21 mouse cellular contexts compared by ENCODE assay signal in the genomic region with DNA sequence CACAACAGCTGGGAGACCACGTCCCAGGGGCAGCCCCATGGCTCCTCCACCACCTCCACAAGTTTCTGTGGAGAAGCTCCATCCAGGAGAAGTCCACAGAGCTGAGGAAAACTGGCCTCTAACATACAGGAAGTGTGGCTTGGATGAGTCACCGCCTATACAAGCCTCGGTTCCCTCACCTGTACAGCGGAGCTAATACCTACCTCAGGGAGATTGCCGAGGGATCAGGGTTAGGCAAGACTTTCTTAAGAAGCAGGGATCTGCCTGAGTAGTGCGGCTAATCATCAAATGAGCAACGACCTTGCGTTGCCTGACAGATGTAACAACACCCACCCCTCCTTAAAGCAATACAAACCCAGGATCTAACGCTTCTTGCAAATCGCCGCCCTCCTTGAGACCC. TPM values are rescaled to one million over a fixed set of nuclear protein-coding genes. Genes with fewer than 3 reads are reported as not detected.
A peak's percentile ranks its signal among the peaks of the same experiment; 100 is the strongest.
DNase-seq lines count a peak whose midpoint lies in the region; ATAC-seq and TF ChIP-seq lines count a peak whose summit lies in the region.
"Had no signal": no experiment of that assay in that cellular context is flagged by ENCODE, and none has a peak within 500 bp of the region (broad histone marks: within the 10 kb centered on the region; RNA-seq: fewer than 3 reads in every experiment).

No protein-coding gene starts in this region.

- H3K27me3 ChIP-seq in liver, adult 2 months (ENCODE audit: control insufficient read depth, insufficient read depth, low read length): no peaks in the 10 kb centered on the region
- H3K27me3 ChIP-seq in intestine, postnatal 0 days (replicated peaks; ENCODE audit: control insufficient read depth, insufficient read depth, low read length): no peaks in the 10 kb centered on the region
- H3K27me3 ChIP-seq: embryonic facial prominence, embryonic 13.5 days; forebrain, embryonic 13.5 days; hindbrain, embryonic 12.5 days had no signal

- peaks cover 7% of the 10 kb centered on the region; the same call in 1 of the 2 replicates for H3K36me3 ChIP-seq in liver, adult 2 months (ENCODE audit: control insufficient read depth, insufficient read depth, low read length)
- H3K36me3 ChIP-seq in intestine, postnatal 0 days (ENCODE audit: control insufficient read depth, insufficient read depth): peaks cover 16% of the 10 kb centered on the region; the same call in 1 of the 2 replicates
- H3K36me3 ChIP-seq: embryonic facial prominence, embryonic 13.5 days; heart, embryonic 13.5 days; hindbrain, embryonic 12.5 days had no signal

- peak overlapping the region; percentile 97 for H3K4me2 ChIP-seq in intestine, postnatal 0 days (replicated peaks; ENCODE audit: low read depth)
- H3K4me2 ChIP-seq: embryonic facial prominence, embryonic 13.5 days; forebrain, embryonic 13.5 days; heart, embryonic 13.5 days; hindbrain, embryonic 12.5 days had no signal

- no peak overlapping the region for H3K4me3 ChIP-seq in liver, adult 2 months (ENCODE audit: insufficient read depth, low read depth, low read length)
- H3K4me3 ChIP-seq in intestine, postnatal 0 days (ENCODE audit: low read depth, low read length): no peak overlapping the region
- H3K4me3 ChIP-seq: embryonic facial prominence, embryonic 13.5 days; forebrain, embryonic 13.5 days; gastrocnemius, adult 2 months; heart, embryonic 13.5 days; hindbrain, embryonic 12.5 days had no signal

- peak; percentile 32 for DNase-seq in liver, adult 2 months (ENCODE audit: extremely low read depth, low read depth, low spot score)
- DNase-seq in liver: no peak
- DNase-seq in fat pad, adult 2 months (ENCODE audit: extremely low read depth, low read depth, low spot score): peak; percentile 90
- no peak for DNase-seq in adrenal gland, adult (ENCODE audit: inconsistent age in 2 of 2, low spot score in 1 of 2)
- no peak for DNase-seq in cerebellum, postnatal 25 days
- DNase-seq: adrenal gland, adult 2 months; adrenal gland, postnatal 25 days; cerebellum, adult 8-10 months; cerebellum, postnatal 14 days; forebrain, postnatal 0 days; gastrocnemius, adult 2 months; gastrocnemius, postnatal 36 days; heart, postnatal 36 days had no signal

- peak overlapping the region; percentile 53 for H3K9ac ChIP-seq in liver, adult 2 months (ENCODE audit: low read depth, low read length)
- H3K9ac ChIP-seq in intestine, postnatal 0 days (ENCODE audit: low read depth, low read length): peak overlapping the region; percentile 38; the same call in 1 of the 2 replicates
- H3K9ac ChIP-seq: embryonic facial prominence, embryonic 13.5 days; forebrain, embryonic 13.5 days; forebrain, postnatal 0 days; heart, embryonic 13.5 days; hindbrain, embryonic 12.5 days had no signal

- no peaks in the 10 kb centered on the region for H3K9me3 ChIP-seq in intestine, postnatal 0 days (ENCODE audit: control insufficient read depth)
- H3K9me3 ChIP-seq: embryonic facial prominence, embryonic 13.5 days; forebrain, embryonic 13.5 days; heart, embryonic 13.5 days; hindbrain, embryonic 12.5 days had no signal

- WGBS in liver, adult 2 months: 54% methylated on average over 11 of the region's 11 CpGs
- 42% methylated on average over 11 of the region's 11 CpGs for WGBS in intestine, postnatal 0 days

- H3K79me2 ChIP-seq in liver, adult 2 months (ENCODE audit: control insufficient read depth, insufficient read depth, low read length): peaks cover 38% of the 10 kb centered on the region

- peaks cover 71% of the 10 kb centered on the region for H3K4me1 ChIP-seq in liver, adult 2 months (ENCODE audit: control insufficient read depth, insufficient read depth, low read length)
- H3K4me1 ChIP-seq in intestine, postnatal 0 days (replicated peaks; ENCODE audit: control insufficient read depth, insufficient read depth, low read length): peaks cover 14% of the 10 kb centered on the region
- H3K4me1 ChIP-seq: forebrain, embryonic 13.5 days; hindbrain, embryonic 12.5 days had no signal

- H3K27ac ChIP-seq in liver, adult 2 months (replicated peaks; ENCODE audit: insufficient read depth, low read depth, low read length): peak overlapping the region; percentile 93
- peak overlapping the region; percentile 79 for H3K27ac ChIP-seq in intestine, postnatal 0 days (ENCODE audit: low read depth, low read length)
- H3K27ac ChIP-seq: embryonic facial prominence, embryonic 13.5 days; forebrain, embryonic 13.5 days; gastrocnemius, adult 2 months; heart, embryonic 13.5 days; hindbrain, embryonic 12.5 days had no signal

- TF ChIP-seq POLR2A in liver, adult 2 months (IDR thresholded peaks at IDR 0.05; ENCODE audit: extremely low read depth, insufficient read depth, low read length): no peak

- TF ChIP-seq CTCF in liver, adult 2 months (IDR thresholded peaks at IDR 0.05; ENCODE audit: low read depth, low read length): no peak
- no peak for TF ChIP-seq CTCF in intestine, postnatal 0 days (IDR thresholded peaks at IDR 0.05; ENCODE audit: low read depth)

- ATAC-seq in intestine, postnatal 0 days: peak; percentile 57
- ATAC-seq: activated CD4-positive, CD25-positive, alpha-beta regulatory T cell, adult 4 months; forebrain, embryonic 13.5 days; forebrain, postnatal 0 days; hindbrain, embryonic 16.5 days; Patski had no signal

RNA-seq across cellular contexts. Expression of a gene that starts 7.4 kb away (rescaled TPM):
- 464 and 499 TPM in 2 replicates for total RNA-seq in liver, adult 2 months (2014; rRNA removed)
- polyA plus RNA-seq in liver, adult 2 months (2012; rRNA removed): 610 and 703 TPM in 2 replicates
- 1,614 and 1,691 TPM in 2 replicates for polyA plus RNA-seq in intestine, postnatal 0 days (2015; fragmentation: Nextera tagmentation; extraction: Ambion mirVana)

RNA-seq across cellular contexts. Expression of a gene that starts 34.2 kb away (rescaled TPM):
- total RNA-seq in liver, adult 2 months (2014; rRNA removed): 18.3 and 19.9 TPM in 2 replicates
- 11.4 and 12.2 TPM in 2 replicates for polyA plus RNA-seq in liver, adult 2 months (2012; rRNA removed)
- 12.0 and 17.4 TPM in 2 replicates for polyA plus RNA-seq in intestine, postnatal 0 days (2015; fragmentation: Nextera tagmentation; extraction: Ambion mirVana)

Comparison
In these comparisons a context has a peak if more than half of its experiments do, and no peak if none do; other contexts are left out.
1. DNase-seq: peak in liver, adult 2 months (single experiment) and fat pad, adult 2 months (single experiment); none in liver (single experiment), adrenal gland, adult (0 of 2) and cerebellum, postnatal 25 days (0 of 2).